Mouse (Mus musculus) forebrain, embryonic 11.5 days (tissue): ENCODE results near the gene Gm20388. TPM values are rescaled to one million over a fixed set of nuclear protein-coding genes. Genes with fewer than 3 reads are reported as not detected.

ENCODE experiments used
- ATAC-seq: fragments of 200-750 bp; cut with Nextera tagmentation; replicated peaks from 2 replicates; pipeline ENCODE4 v1.8.0; 2017; ENCODE audit warnings: moderate TSS enrichment; ENCODE audit not compliant: low FRiP score
- DNase-seq: peaks from one replicate; pipeline ENCODE4 v3.0.0-alpha.2; 2017; ENCODE audit warnings: low spot score
- H3K27ac ChIP-seq: fragments of 300-500 bp; sonication (generic); 2 replicates; pipeline ENCODE4 v1.5.1; 2014; ENCODE audit warnings: low read depth, low read length
- H3K27me3 ChIP-seq: fragments of 300-500 bp; sonication (generic); 2 replicates; pipeline ENCODE4 v1.6.1; 2014; ENCODE audit warnings: mild to moderate bottlenecking, low read length, mixed read lengths; ENCODE audit not compliant: control insufficient read depth, insufficient read depth
- H3K36me3 ChIP-seq: fragments of 300-500 bp; sonication (generic); 2 replicates; pipeline ENCODE4 v1.6.1; 2014; ENCODE audit warnings: mild to moderate bottlenecking, low read length, moderate library complexity, mixed read lengths; ENCODE audit not compliant: control insufficient read depth, insufficient read depth
- H3K4me1 ChIP-seq: fragments of 300-500 bp; sonication (generic); replicated peaks from 2 replicates; pipeline ENCODE4 v1.6.1; 2014; ENCODE audit warnings: low read length, mixed read lengths; ENCODE audit not compliant: control insufficient read depth, insufficient read depth
- H3K4me2 ChIP-seq: fragments of 300-500 bp; sonication (generic); 2 replicates; pipeline ENCODE4 v1.6.1; 2014; ENCODE audit warnings: low read depth, mild to moderate bottlenecking, low read length, moderate library complexity, mixed read lengths; ENCODE audit not compliant: severe bottlenecking
- H3K4me3 ChIP-seq: fragments of 300-500 bp; sonication (generic); 2 replicates; pipeline ENCODE4 v1.5.1; 2014; ENCODE audit warnings: low read depth, low read length
- H3K9ac ChIP-seq: fragments of 300-500 bp; sonication (generic); 2 replicates; pipeline ENCODE4 v1.6.1; 2014; ENCODE audit warnings: low read length
- H3K9me3 ChIP-seq: fragments of 300-500 bp; sonication (generic); 2 replicates; pipeline ENCODE4 v1.6.1; 2016; ENCODE audit warnings: low read length, mixed read lengths; ENCODE audit not compliant: control insufficient read depth
- WGBS: fragments of 180-500 bp; shearing (Covaris S2); extraction: QIAGEN DNeasy Blood & Tissue Kit; methylation state at CpG from one replicate; pipeline ENCODE4 v1.1.7; 2014; 5-methylcytosine and 5-hydroxymethylcytosine counted together
- polyA plus RNA-seq: library from polyadenylated mRNA; unstranded; fragments of >200 nt; fragmentation: Nextera tagmentation; extraction: Ambion mirVana; gene quantifications from 2 replicates; pipeline ENCODE4 v1.2.1, GENCODE M21; 2014

Gene Gm20388
- polyA plus RNA-seq, 1 experiment from 2014 or later = not detected

- no peak overlapping the region for H3K4me2 ChIP-seq
- 91% methylated on average over 5 of the region's 5 CpGs for WGBS
- H3K9ac ChIP-seq = no peak overlapping the region
- DNase-seq (no peak), ATAC-seq (no peak)
- no peak overlapping the region for H3K4me3 ChIP-seq
- no peaks in the 10 kb centered on the region for H3K36me3 ChIP-seq
- no peaks in the 10 kb centered on the region for H3K4me1 ChIP-seq
- H3K9me3 ChIP-seq = no peaks in the 10 kb centered on the region
- no peak overlapping the region for H3K27ac ChIP-seq
- no peaks in the 10 kb centered on the region for H3K27me3 ChIP-seq
Measured at GRCm38 (mm10) chr8:122951456-122951855, 3040.8 kb downstream of the Gm20388 start.

- no peak for ATAC-seq
Measured at GRCm38 (mm10) chr8:122953028-122953427, 3042.4 kb downstream of the Gm20388 start.

GRCm38 (mm10) chr8:122954090-122954799 is 3043.6 kb downstream of the Gm20388 start:
- H3K4me2 ChIP-seq = no peak overlapping the region
- ATAC-seq (no peak), DNase-seq (no peak)
- H3K27ac ChIP-seq = no peak overlapping the region
- H3K36me3 ChIP-seq = no peaks in the 10 kb centered on the region
- H3K4me3 ChIP-seq = no peak overlapping the region
- no peaks in the 10 kb centered on the region for H3K9me3 ChIP-seq
- no peaks in the 10 kb centered on the region for H3K4me1 ChIP-seq
- no peaks in the 10 kb centered on the region for H3K27me3 ChIP-seq
- H3K9ac ChIP-seq = no peak overlapping the region
- WGBS = 83% methylated on average over 3 of the region's 3 CpGs

More at GRCm38 (mm10) chr8:122953028-122953427, 3042.4 kb downstream of the Gm20388 start:
- Histone ChIP-seq H3K27ac (no peak overlapping the region), H3K4me2 (no peak overlapping the region), H3K4me1 (no peaks in the 10 kb centered on the region), H3K9me3 (no peaks in the 10 kb centered on the region), H3K27me3 (no peaks in the 10 kb centered on the region), H3K4me3 (no peak overlapping the region), H3K36me3 (no peaks in the 10 kb centered on the region), H3K9ac (no peak overlapping the region)
- WGBS = 94% methylated on average over 6 of the region's 6 CpGs
- no peak for DNase-seq

- no peak overlapping the region for H3K4me2 ChIP-seq
- H3K4me3 ChIP-seq = no peak overlapping the region
- no peak overlapping the region for H3K9ac ChIP-seq
- H3K4me1 ChIP-seq = no peaks in the 10 kb centered on the region
- no peaks in the 10 kb centered on the region for H3K9me3 ChIP-seq
- no peaks in the 10 kb centered on the region for H3K27me3 ChIP-seq
- no peaks in the 10 kb centered on the region for H3K36me3 ChIP-seq
- no peak for DNase-seq
- no peak overlapping the region for H3K27ac ChIP-seq
- no peak for ATAC-seq
Measured at GRCm38 (mm10) chr8:122955195-122955594, 3044.6 kb downstream of the Gm20388 start.

- Histone ChIP-seq H3K27ac (no peak overlapping the region), H3K4me1 (no peaks in the 10 kb centered on the region), H3K4me2 (no peak overlapping the region), H3K4me3 (no peak overlapping the region), H3K27me3 (no peaks in the 10 kb centered on the region), H3K9ac (no peak overlapping the region), H3K36me3 (no peaks in the 10 kb centered on the region), H3K9me3 (no peaks in the 10 kb centered on the region)
- DNase-seq (no peak), ATAC-seq (no peak)
- WGBS = 99% methylated on average over 3 of the region's 3 CpGs
Measured at GRCm38 (mm10) chr8:122955997-122956396, 3045.4 kb downstream of the Gm20388 start.

GRCm38 (mm10) chr8:122960323-122960722 is 3049.7 kb downstream of the Gm20388 start:
- H3K4me3 ChIP-seq = no peak overlapping the region
- H3K27me3 ChIP-seq = no peaks in the 10 kb centered on the region
- H3K9me3 ChIP-seq = no peaks in the 10 kb centered on the region
- no peak for ATAC-seq
- WGBS = 92% methylated on average over 5 of the region's 5 CpGs
- H3K4me2 ChIP-seq = no peak overlapping the region
- H3K27ac ChIP-seq = no peak overlapping the region
- DNase-seq = no peak
- no peaks in the 10 kb centered on the region for H3K4me1 ChIP-seq
- no peak overlapping the region for H3K9ac ChIP-seq
- no peaks in the 10 kb centered on the region for H3K36me3 ChIP-seq

GRCm38 (mm10) chr8:122960932-122961331 is 3050.3 kb downstream of the Gm20388 start:
- H3K4me1 ChIP-seq = no peaks in the 10 kb centered on the region
- WGBS = 38% methylated on average over 1 of the region's 1 CpGs
- ATAC-seq = no peak
- no peak overlapping the region for H3K9ac ChIP-seq
- no peak overlapping the region for H3K27ac ChIP-seq
- no peak overlapping the region for H3K4me2 ChIP-seq
- H3K36me3 ChIP-seq = no peaks in the 10 kb centered on the region
- H3K4me3 ChIP-seq = no peak overlapping the region
- H3K9me3 ChIP-seq = no peaks in the 10 kb centered on the region
- no peaks in the 10 kb centered on the region for H3K27me3 ChIP-seq
- no peak for DNase-seq

- no peak for DNase-seq
- 90% methylated on average over 2 of the region's 2 CpGs for WGBS
- ATAC-seq = no peak
Measured at GRCm38 (mm10) chr8:122961458-122961857, 3050.8 kb downstream of the Gm20388 start.

GRCm38 (mm10) chr8:122962046-122962445 is 3051.4 kb downstream of the Gm20388 start:
- no peak overlapping the region for H3K4me2 ChIP-seq
- H3K9me3 ChIP-seq = no peaks in the 10 kb centered on the region
- no peak overlapping the region for H3K27ac ChIP-seq
- ATAC-seq = no peak
- H3K4me1 ChIP-seq = no peaks in the 10 kb centered on the region
- WGBS = 69% methylated on average over 5 of the region's 5 CpGs
- no peak overlapping the region for H3K4me3 ChIP-seq
- no peaks in the 10 kb centered on the region for H3K36me3 ChIP-seq
- no peak overlapping the region for H3K9ac ChIP-seq
- no peak for DNase-seq
- H3K27me3 ChIP-seq = no peaks in the 10 kb centered on the region

More at GRCm38 (mm10) chr8:122961458-122961857, 3050.8 kb downstream of the Gm20388 start:
- Histone ChIP-seq H3K36me3 (no peaks in the 10 kb centered on the region), H3K9me3 (no peaks in the 10 kb centered on the region), H3K4me3 (no peak overlapping the region), H3K27me3 (no peaks in the 10 kb centered on the region), H3K9ac (no peak overlapping the region), H3K4me1 (no peaks in the 10 kb centered on the region), H3K27ac (no peak overlapping the region), H3K4me2 (no peak overlapping the region)
